Mouse (Mus musculus) midbrain, postnatal 0 days (tissue): ENCODE measurements around the gene Ikbke. TPM values are rescaled to one million over a fixed set of nuclear protein-coding genes. Genes with fewer than 3 reads are reported as not detected.
A peak's percentile ranks its signal among the peaks of the same experiment; 100 is the strongest.

Experiments used
- ATAC-seq: fragments of 200-750 bp; cut with Nextera tagmentation; 2 replicates; pipeline ENCODE4 v1.8.0; 2017; ENCODE audit warnings: moderate number of reproducible peaks, mild to moderate bottlenecking, moderate TSS enrichment, moderate library complexity; ENCODE audit not compliant: low FRiP score
- DNase-seq: peaks from one replicate; pipeline ENCODE4 v3.0.0-alpha.2; 2015; ENCODE audit warnings: low spot score
- H3K27ac ChIP-seq: fragments of 300-500 bp; sonication (generic); 2 replicates; pipeline ENCODE4 v1.5.1; 2014; ENCODE audit warnings: low read depth, mild to moderate bottlenecking, low read length, mixed read lengths
- H3K27me3 ChIP-seq: fragments of 300-500 bp; sonication (generic); 2 replicates; pipeline ENCODE4 v1.6.1; 2014; ENCODE audit warnings: low read length, control low read depth, mixed read lengths; ENCODE audit not compliant: insufficient read depth
- H3K36me3 ChIP-seq: fragments of 300-500 bp; sonication (generic); 2 replicates; pipeline ENCODE4 v1.6.1; 2014; ENCODE audit warnings: low read length, control low read depth, mixed read lengths; ENCODE audit not compliant: insufficient read depth
- H3K4me1 ChIP-seq: fragments of 300-500 bp; sonication (generic); 2 replicates; pipeline ENCODE4 v1.6.1; 2014; ENCODE audit warnings: mild to moderate bottlenecking, control low read depth, antibody characterized with exemption, low read length, mixed read lengths; ENCODE audit not compliant: insufficient read depth
- H3K4me2 ChIP-seq: fragments of 300-500 bp; sonication (generic); 2 replicates; pipeline ENCODE4 v1.6.1; 2014; ENCODE audit warnings: low read depth, mild to moderate bottlenecking, low read length, mixed read lengths; ENCODE audit not compliant: poor library complexity, severe bottlenecking
- H3K4me3 ChIP-seq: fragments of 300-500 bp; sonication (generic); 2 replicates; pipeline ENCODE4 v1.5.1; 2014; ENCODE audit warnings: low read depth, mild to moderate bottlenecking, low read length, moderate library complexity
- H3K9ac ChIP-seq: fragments of 300-500 bp; sonication (generic); replicated peaks from 2 replicates; pipeline ENCODE4 v1.6.1; 2014; ENCODE audit warnings: mild to moderate bottlenecking, low read length, moderate library complexity, mixed read lengths; ENCODE audit not compliant: poor library complexity, severe bottlenecking
- H3K9me3 ChIP-seq: fragments of 300-500 bp; sonication (generic); 2 replicates; pipeline ENCODE4 v1.6.1; 2016; ENCODE audit warnings: low read length, control low read depth
- CTCF ChIP-seq: IDR thresholded peaks from 2 replicates; pipeline ENCODE4 v1.5.1; 2016; ENCODE audit warnings: antibody characterized with exemption, mild to moderate bottlenecking
- WGBS: fragments of 180-500 bp; shearing (Covaris S2); extraction: QIAGEN DNeasy Blood & Tissue Kit; methylation state at CpG from one replicate; pipeline ENCODE4 v1.1.7; 2014; 5-methylcytosine and 5-hydroxymethylcytosine counted together
- polyA plus RNA-seq: library from polyadenylated mRNA; unstranded; fragments of >200 nt; fragmentation: Nextera tagmentation; extraction: Ambion mirVana; gene quantifications from 2 replicates; pipeline ENCODE4 v1.2.1, GENCODE M21; 2015
- total RNA-seq: library from RNA; depleted of rRNA; stranded (reverse); fragments of >200 nt; gene quantifications from 2 replicates; pipeline ENCODE4 v1.2.3, GENCODE M21; 2014

Ikbke gene
- total and polyA plus RNA-seq, 2 experiments from 2014 or later: 0.67 to 5.3 TPM

DNA sequence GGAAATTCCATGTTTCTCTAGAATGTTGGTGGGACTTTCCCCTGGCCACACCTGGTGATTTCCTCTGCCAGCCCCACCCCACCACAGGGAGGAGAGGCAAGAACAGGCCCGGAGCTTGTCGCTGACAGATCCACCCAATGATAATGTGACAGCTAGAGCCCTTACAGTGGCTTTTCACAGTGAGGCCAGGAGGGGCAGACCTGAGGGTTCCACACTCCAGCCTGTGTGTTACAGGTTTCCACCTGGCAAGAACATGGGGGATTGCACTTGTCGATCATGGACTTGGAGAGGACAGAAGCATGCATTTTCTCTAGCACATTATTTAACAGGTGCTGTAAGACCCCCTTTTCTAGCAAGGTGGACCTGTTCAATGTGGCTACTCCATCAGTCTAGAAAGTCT, 874 bp upstream of the Ikbke start:
- H3K4me1 ChIP-seq: no peaks in the 10 kb centered on the region
- ATAC-seq (no peak), DNase-seq (no peak)
- no peak overlapping the region for H3K9ac ChIP-seq
- no peaks in the 10 kb centered on the region for H3K27me3 ChIP-seq
- no peak overlapping the region for H3K27ac ChIP-seq
- TF ChIP-seq CTCF: peak; percentile 28; the same call in 1 of the 2 replicates
- H3K36me3 ChIP-seq: no peaks in the 10 kb centered on the region
- no peak overlapping the region for H3K4me2 ChIP-seq
- H3K4me3 ChIP-seq: no peak overlapping the region
- H3K9me3 ChIP-seq: no peaks in the 10 kb centered on the region
- WGBS: 66% methylated on average over 3 of the region's 3 CpGs

DNA sequence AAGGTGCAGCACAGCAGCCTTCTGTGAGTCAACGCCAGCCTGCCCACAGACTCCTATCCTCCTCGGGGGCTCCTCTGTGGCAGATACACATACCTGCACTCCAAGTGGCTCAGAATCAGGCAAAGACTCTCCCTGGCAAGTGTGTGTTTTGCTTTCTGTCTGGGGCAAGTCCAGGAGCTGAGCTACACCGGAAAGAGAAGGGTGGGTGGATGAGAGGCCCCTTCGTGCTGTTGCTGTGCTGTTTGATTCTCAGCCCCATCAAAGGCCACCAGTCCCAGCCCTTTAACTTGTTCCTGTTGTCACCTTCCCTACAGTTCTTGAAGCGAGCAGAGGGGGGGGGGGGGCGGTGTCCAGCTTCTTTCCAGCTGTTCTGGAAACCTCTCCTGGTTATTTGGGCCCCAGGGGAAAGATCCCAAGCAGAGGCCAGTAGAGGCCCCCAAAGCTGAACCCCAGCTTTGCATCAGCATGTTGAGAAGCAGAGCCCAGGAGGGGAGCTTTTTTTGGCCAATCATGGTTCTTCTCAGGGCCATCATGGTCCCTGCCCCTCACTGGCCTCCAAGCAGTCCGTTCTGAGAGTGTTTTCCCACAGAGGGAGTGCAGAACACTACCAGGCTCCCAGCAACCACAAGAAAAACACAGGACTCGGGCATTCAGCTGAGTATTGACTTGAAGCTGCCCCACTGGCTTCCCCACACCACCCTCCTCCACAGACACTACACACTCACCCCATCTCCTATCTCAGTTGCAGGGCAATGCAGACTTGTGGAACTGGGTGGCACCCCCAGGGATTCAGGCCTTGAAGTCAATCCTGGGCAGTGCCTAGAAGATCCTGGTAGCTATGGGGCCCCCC, 575 bp downstream of the Ikbke start:
- H3K36me3 ChIP-seq: no peaks in the 10 kb centered on the region
- H3K9ac ChIP-seq: no peak overlapping the region
- no peaks in the 10 kb centered on the region for H3K27me3 ChIP-seq
- DNase-seq (no peak), ATAC-seq (no peak)
- H3K4me1 ChIP-seq: no peaks in the 10 kb centered on the region
- no peak overlapping the region for H3K4me3 ChIP-seq
- WGBS: 60% methylated on average over 8 of the region's 8 CpGs
- no peaks in the 10 kb centered on the region for H3K9me3 ChIP-seq
- H3K27ac ChIP-seq: no peak overlapping the region
- TF ChIP-seq CTCF: no peak
- H3K4me2 ChIP-seq: peak overlapping the region; percentile 18; the same call in 1 of the 2 replicates

DNA sequence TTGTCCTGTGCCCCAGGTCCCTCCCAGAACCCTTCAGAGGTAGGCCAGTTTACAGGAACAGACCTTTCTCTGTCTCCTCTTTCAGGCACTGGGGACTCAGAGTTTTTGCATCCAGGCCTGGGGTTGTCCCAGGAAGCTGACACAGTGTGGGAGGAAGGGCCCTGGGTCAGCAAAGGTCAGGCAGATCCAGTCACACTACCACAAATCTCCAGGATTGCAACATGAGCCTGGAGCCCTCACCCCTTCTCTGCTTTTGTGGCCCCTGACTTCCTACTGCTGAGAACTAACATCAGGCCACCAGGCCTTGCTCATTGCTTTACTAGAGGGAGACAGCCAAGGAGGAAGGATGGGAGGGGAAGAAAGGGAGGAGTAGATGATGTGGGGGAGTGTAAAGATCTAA, 2.6 kb downstream of the Ikbke start:
- H3K9ac ChIP-seq: no peak overlapping the region
- no peak for TF ChIP-seq CTCF
- DNase-seq: no peak
- H3K4me2 ChIP-seq: no peak overlapping the region
- no peaks in the 10 kb centered on the region for H3K36me3 ChIP-seq
- no peaks in the 10 kb centered on the region for H3K4me1 ChIP-seq
- no peak overlapping the region for H3K27ac ChIP-seq
- H3K27me3 ChIP-seq: no peaks in the 10 kb centered on the region
- no peaks in the 10 kb centered on the region for H3K9me3 ChIP-seq
- ATAC-seq: no peak
- no peak overlapping the region for H3K4me3 ChIP-seq

DNA sequence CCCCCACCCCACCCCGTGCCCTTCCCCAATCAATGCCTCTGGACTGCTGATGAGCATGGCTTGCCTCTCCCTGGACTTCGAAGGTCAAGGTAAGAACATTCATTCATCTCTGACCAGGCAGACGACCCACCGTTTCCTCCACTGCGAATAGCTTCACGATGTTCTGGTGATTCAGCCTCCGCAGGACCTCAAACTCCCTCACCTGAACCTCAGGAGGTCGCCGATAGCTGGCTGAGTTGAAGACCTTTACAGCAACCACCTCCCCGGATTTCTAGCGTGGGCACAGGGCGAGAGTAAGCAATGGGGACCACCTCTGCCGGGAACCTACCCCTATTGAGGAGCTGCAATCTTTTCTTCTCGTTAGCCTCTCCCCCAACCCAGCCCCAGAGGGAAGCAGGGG, 3.8 kb downstream of the Ikbke start:
- ATAC-seq: no peak
- no peak for DNase-seq
- 85% methylated on average over 14 of the region's 14 CpGs for WGBS
- no peaks in the 10 kb centered on the region for H3K9me3 ChIP-seq
- H3K9ac ChIP-seq: no peak overlapping the region
- no peaks in the 10 kb centered on the region for H3K27me3 ChIP-seq
- H3K4me1 ChIP-seq: no peaks in the 10 kb centered on the region
- H3K4me2 ChIP-seq: no peak overlapping the region
- H3K4me3 ChIP-seq: no peak overlapping the region
- no peak overlapping the region for H3K27ac ChIP-seq
- H3K36me3 ChIP-seq: no peaks in the 10 kb centered on the region
- TF ChIP-seq CTCF: no peak

DNA sequence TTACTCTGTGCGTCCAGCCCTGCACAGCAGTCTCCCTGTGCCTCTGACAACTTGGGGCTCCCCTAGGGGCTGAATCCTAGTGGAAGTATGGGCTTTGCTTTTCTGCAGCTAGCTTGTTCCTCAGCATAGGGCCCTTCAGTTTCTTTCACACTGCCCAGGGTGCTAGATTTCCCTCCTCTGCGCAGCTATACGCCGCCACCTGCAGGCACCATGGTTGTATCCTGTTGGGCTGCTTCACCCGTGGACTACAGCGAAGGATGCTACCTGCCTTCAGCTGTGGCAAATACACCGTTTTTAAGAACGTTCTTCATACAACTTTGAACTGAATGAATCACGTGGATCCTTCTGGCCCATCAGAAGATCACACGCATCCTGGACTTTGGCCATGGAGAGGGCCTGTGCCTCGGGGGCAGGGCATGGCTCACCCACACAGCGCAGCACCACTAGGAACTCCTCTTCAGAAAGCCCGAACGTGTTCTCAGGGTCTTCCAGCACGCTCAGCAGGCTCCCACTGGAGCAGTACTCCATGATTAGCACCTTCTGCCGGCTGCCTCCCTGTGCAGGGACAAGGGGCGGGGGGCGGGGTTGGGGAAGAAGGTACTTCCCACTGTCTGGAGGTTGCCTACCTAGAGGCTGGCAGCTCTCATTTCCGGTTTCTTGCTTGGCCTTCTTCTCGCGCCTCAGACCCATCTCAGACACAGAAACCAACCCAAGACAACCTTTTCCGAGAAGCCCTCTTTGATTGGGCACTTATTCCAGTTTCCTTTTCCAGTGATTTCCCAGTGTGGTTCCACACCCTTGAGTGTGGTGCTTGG, 4.5 kb downstream of the Ikbke start:
- H3K27ac ChIP-seq: no peak overlapping the region
- H3K4me2 ChIP-seq: no peak overlapping the region
- H3K9me3 ChIP-seq: no peaks in the 10 kb centered on the region
- no peaks in the 10 kb centered on the region for H3K36me3 ChIP-seq
- WGBS: 51% methylated on average over 22 of the region's 22 CpGs
- H3K9ac ChIP-seq: no peak overlapping the region
- H3K4me3 ChIP-seq: no peak overlapping the region
- DNase-seq (no peak), ATAC-seq (no peak)
- H3K4me1 ChIP-seq: no peaks in the 10 kb centered on the region
- TF ChIP-seq CTCF: peak; percentile 39
- no peaks in the 10 kb centered on the region for H3K27me3 ChIP-seq
